Mouse (Mus musculus): ENCODE measurements around the gene Shprh.

The Shprh gene

GRCm38 (mm10) chr10:11250247-11250997 lies 101.2 kb downstream of the Shprh start:
- 43% methylated on average over 2 of the region's 2 CpGs for WGBS

DNA sequence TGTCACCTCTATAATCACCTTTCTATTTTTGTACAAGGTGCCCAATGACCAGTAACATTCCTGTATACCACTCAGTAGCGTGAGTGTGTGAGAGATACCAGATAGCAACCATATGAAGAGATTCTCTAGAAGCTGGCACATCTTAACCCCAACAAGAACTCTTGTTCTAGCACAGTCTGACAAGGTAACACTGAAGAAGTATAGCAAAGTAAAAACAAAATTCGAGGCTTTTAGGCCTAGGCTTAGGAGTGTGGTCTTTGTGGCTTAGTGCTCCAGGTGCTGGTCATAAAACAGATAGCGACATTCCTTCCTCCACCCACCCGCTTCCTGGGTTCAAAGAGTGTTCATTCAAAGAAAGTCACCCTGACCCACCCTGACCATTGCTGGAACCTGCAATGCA lies 104.4 kb downstream of the Shprh start:
- whole genome bisulfite sequencing, result 90% methylated on average over 4 of the region's 4 CpGs

DNA sequence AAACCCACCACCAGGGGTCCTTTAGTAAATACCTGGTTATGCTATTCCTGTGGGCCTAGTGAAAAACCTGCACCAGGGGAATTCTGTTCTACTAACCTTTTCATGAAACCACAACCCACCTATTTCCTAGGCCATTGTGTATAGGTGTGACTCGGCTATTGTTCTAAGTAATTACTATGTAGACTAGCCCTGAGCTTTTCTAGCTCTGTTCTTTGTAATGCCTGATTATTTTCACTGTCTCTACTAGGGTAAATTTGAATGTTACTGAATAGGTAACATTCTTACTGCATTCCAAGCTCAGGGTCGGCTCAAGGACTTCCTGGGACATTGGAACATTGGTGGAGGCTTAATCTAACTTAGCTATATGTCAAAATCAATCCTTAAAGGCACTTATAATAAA lies 113.1 kb downstream of the Shprh start:
- WGBS, result 89% methylated on average over 2 of the region's 2 CpGs

GRCm38 (mm10) chr10:11263795-11264194 lies 114.6 kb downstream of the Shprh start:
- 91% methylated on average over 2 of the region's 2 CpGs for WGBS
